Mouse (Mus musculus): ENCODE results near the gene Olfr1564. TPM values are rescaled to one million over a fixed set of nuclear protein-coding genes. Genes with fewer than 3 reads are reported as not detected.
A peak's percentile ranks its signal among the peaks of the same experiment; 100 is the strongest.
"Not testable (repeated sequence)": the region's sequence is repeated elsewhere in the genome, so short reads cannot be mapped to it uniquely, and the experiment has no call there.

Olfr1564 gene
- polyA plus RNA-seq (2016; fragmentation: Nextera tagmentation; extraction: Ambion mirVana): not detected in 2 replicates

GRCm38 (mm10) chr17:33221590-33221989, at the start of gene Olfr1564:
Gene Olfr1564, minus strand, starts transcription at chr17:33221690.
- 83% methylated on average over 2 of the region's 2 CpGs for WGBS
- H3K36me3 ChIP-seq: no peaks in the 10 kb centered on the region
- H3K27ac ChIP-seq: no peak within 1 kb of the TSS
- no peak within 1 kb of the TSS for H3K4me2 ChIP-seq (replicated peaks)
- H3K27me3 ChIP-seq (replicated peaks): no peaks in the 10 kb centered on the region
- H3K9ac ChIP-seq: no peak within 1 kb of the TSS
- no peak within 1 kb of the TSS for H3K4me3 ChIP-seq
- peaks cover 14% of the 10 kb centered on the region for H3K9me3 ChIP-seq
- ATAC-seq (ENCODE audit: low FRiP score, low read depth): no peak
- H3K4me1 ChIP-seq: no peaks in the 10 kb centered on the region

DNA sequence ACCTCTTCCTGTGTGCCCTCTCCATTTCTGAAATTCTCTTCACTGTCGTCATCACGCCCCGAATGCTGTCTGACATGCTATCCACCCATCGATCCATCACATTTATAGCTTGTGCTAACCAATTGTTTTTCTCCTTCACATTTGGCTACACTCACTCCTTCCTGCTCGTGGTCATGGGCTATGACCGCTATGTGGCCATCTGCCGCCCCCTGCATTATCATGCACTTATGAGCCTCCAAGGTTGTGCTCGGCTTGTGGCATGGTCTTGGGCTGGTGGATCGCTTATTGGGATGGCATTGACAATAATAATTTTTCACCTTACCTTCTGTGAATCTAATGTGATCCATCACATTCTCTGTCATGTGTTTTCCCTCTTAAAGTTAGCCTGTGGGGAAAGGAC, 47.4 kb upstream of the Olfr1564 start:
- Histone ChIP-seq H3K27me3 (replicated peaks) (no peaks in the 10 kb centered on the region), H3K27ac (no peak overlapping the region), H3K4me3 (no peak overlapping the region), H3K36me3 (no peaks in the 10 kb centered on the region), H3K4me2 (replicated peaks) (no peak overlapping the region), H3K9me3 (peaks cover 6% of the 10 kb centered on the region; the same call in 1 of the 2 replicates), H3K4me1 (no peaks in the 10 kb centered on the region), H3K9ac (no peak overlapping the region)
- 86% methylated on average over 9 of the region's 9 CpGs for WGBS
- no peak for ATAC-seq (ENCODE audit: low FRiP score, low read depth)

- no peaks in the 10 kb centered on the region for H3K9me3 ChIP-seq
- H3K4me2 ChIP-seq (replicated peaks): no peak within 1 kb of the TSS
- H3K27me3 ChIP-seq (replicated peaks): no peaks in the 10 kb centered on the region
- H3K36me3 ChIP-seq: no peaks in the 10 kb centered on the region
- no peak within 1 kb of the TSS for H3K9ac ChIP-seq
- no peak within 1 kb of the TSS for H3K4me3 ChIP-seq
- no peak for ATAC-seq (ENCODE audit: low FRiP score, low read depth)
- 81% methylated on average over 1 of the region's 1 CpGs for WGBS
- H3K27ac ChIP-seq: no peak within 1 kb of the TSS
- H3K4me1 ChIP-seq: no peaks in the 10 kb centered on the region
Observed at GRCm38 (mm10) chr17:33264376-33264775, 42.9 kb upstream of the Olfr1564 start, which contains the start of gene Olfr63. Gene Olfr63, plus strand, starts transcription at chr17:33264676.

DNA sequence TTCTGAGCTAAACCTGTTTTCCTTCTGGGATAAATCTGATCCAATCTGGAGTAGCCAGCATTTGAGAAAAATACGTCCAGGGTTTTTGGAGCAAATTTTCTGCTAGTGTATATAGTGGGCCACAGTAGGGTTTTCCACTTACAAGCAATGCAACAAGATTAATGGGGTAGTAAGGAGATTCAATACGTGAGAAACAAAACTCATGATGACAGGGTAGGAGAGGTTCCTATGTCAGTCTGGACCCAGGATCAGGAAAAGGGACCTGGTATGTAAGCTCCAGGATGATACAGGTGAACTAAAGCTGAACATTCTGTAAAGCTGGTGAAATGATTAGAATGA, 33.8 kb upstream of the Olfr1564 start:
- no CpG with 5 or more reads among the region's 2 CpGs for WGBS

GRCm38 (mm10) chr17:33254530-33255318, 33.2 kb upstream of the Olfr1564 start, which contains the start of gene Zfp955a:
Gene Zfp955a, minus strand, starts transcription at chr17:33255145.
- H3K9ac ChIP-seq; H3K4me1 ChIP-seq; H3K27me3 ChIP-seq (replicated peaks); H3K27ac ChIP-seq; H3K9me3 ChIP-seq; H3K4me3 ChIP-seq; H3K36me3 ChIP-seq: not testable (repeated sequence)
- WGBS: 25% methylated on average over 1 of the region's 34 CpGs
- ATAC-seq (ENCODE audit: low FRiP score, low read depth): peak; percentile 99
- peak within 1 kb of the TSS; percentile 32; the same call in 1 of the 2 replicates for H3K4me2 ChIP-seq (replicated peaks)

More for the DNA sequence above, 33.8 kb upstream of the Olfr1564 start:
- not testable (repeated sequence) for H3K4me2 ChIP-seq (replicated peaks); H3K27me3 ChIP-seq (replicated peaks); H3K9me3 ChIP-seq; H3K27ac ChIP-seq; H3K9ac ChIP-seq; H3K36me3 ChIP-seq; H3K4me3 ChIP-seq; H3K4me1 ChIP-seq
- peak; percentile 30; the same call in 1 of the 2 replicates for ATAC-seq (ENCODE audit: low FRiP score, low read depth)

- peaks cover 14% of the 10 kb centered on the region for H3K36me3 ChIP-seq
- not testable (repeated sequence) for ATAC-seq (ENCODE audit: low FRiP score, low read depth); H3K9ac ChIP-seq; H3K27ac ChIP-seq; H3K27me3 ChIP-seq (replicated peaks); H3K4me2 ChIP-seq (replicated peaks); H3K4me3 ChIP-seq; H3K4me1 ChIP-seq
- WGBS: 87% methylated on average over 1 of the region's 1 CpGs
- peaks cover 13% of the 10 kb centered on the region for H3K9me3 ChIP-seq
Observed at GRCm38 (mm10) chr17:33236646-33237045, 15.2 kb upstream of the Olfr1564 start.

- H3K36me3 ChIP-seq; H3K27ac ChIP-seq; H3K27me3 ChIP-seq (replicated peaks); H3K4me3 ChIP-seq; H3K4me1 ChIP-seq; H3K4me2 ChIP-seq (replicated peaks); H3K9me3 ChIP-seq; ATAC-seq (ENCODE audit: low FRiP score, low read depth); H3K9ac ChIP-seq: not testable (repeated sequence)
- WGBS: no CpG with 5 or more reads among the region's 2 CpGs
Observed at GRCm38 (mm10) chr17:33191002-33191401, 30.5 kb downstream of the Olfr1564 start, which contains the start of gene Olfr239. Gene Olfr239, plus strand, starts transcription at chr17:33191302.

- H3K4me1 ChIP-seq; H3K9ac ChIP-seq; H3K36me3 ChIP-seq; H3K4me2 ChIP-seq (replicated peaks); ATAC-seq (ENCODE audit: low FRiP score, low read depth); H3K27ac ChIP-seq; H3K27me3 ChIP-seq (replicated peaks); H3K4me3 ChIP-seq; H3K9me3 ChIP-seq: not testable (repeated sequence)
- 75% methylated on average over 1 of the region's 1 CpGs for WGBS
Observed at GRCm38 (mm10) chr17:33168147-33168546, 53.3 kb downstream of the Olfr1564 start, which contains the start of gene Olfr55. Gene Olfr55, plus strand, starts transcription at chr17:33168447.

Other genes with a start within 250 kb of the Olfr1564 start
- 16.9 and 19.4 TPM in 2 replicates for gene Zfp952, start 228.6 kb downstream of the Olfr1564 start, polyA plus RNA-seq (2016; fragmentation: Nextera tagmentation; extraction: Ambion mirVana)
- 21.6 and 22.8 TPM in 2 replicates for gene Zfp763, start 188.3 kb downstream of the Olfr1564 start, polyA plus RNA-seq (2016; fragmentation: Nextera tagmentation; extraction: Ambion mirVana)
- gene 4921501E09Rik, start 153.6 kb downstream of the Olfr1564 start, polyA plus RNA-seq (2016; fragmentation: Nextera tagmentation; extraction: Ambion mirVana): not detected in 2 replicates
- 13.5 and 16.5 TPM in 2 replicates for gene Zfp563, start 132.4 kb downstream of the Olfr1564 start, polyA plus RNA-seq (2016; fragmentation: Nextera tagmentation; extraction: Ambion mirVana)
- 0.19 TPM in 1 of 2 replicates, not detected in the other for gene Morc2b, start 82.0 kb downstream of the Olfr1564 start, polyA plus RNA-seq (2016; fragmentation: Nextera tagmentation; extraction: Ambion mirVana)
- not detected in 2 replicates for gene Olfr55, start 53.2 kb downstream of the Olfr1564 start, polyA plus RNA-seq (2016; fragmentation: Nextera tagmentation; extraction: Ambion mirVana)
- not detected in 2 replicates for gene Olfr239, start 30.4 kb downstream of the Olfr1564 start, polyA plus RNA-seq (2016; fragmentation: Nextera tagmentation; extraction: Ambion mirVana)
- gene Zfp955a, start 33.5 kb upstream of the Olfr1564 start, polyA plus RNA-seq (2016; fragmentation: Nextera tagmentation; extraction: Ambion mirVana): 17.7 and 21.3 TPM in 2 replicates
- 0.03 and 0.05 TPM in 2 replicates for gene Olfr63, start 43.0 kb upstream of the Olfr1564 start, polyA plus RNA-seq (2016; fragmentation: Nextera tagmentation; extraction: Ambion mirVana)
- gene Zfp955b, start 67.9 kb upstream of the Olfr1564 start, polyA plus RNA-seq (2016; fragmentation: Nextera tagmentation; extraction: Ambion mirVana): 12.7 and 14.7 TPM in 2 replicates
- gene Zfp81, start 137.2 kb upstream of the Olfr1564 start, polyA plus RNA-seq (2016; fragmentation: Nextera tagmentation; extraction: Ambion mirVana): 12.4 and 12.8 TPM in 2 replicates
- gene Zfp101, start 173.0 kb upstream of the Olfr1564 start, polyA plus RNA-seq (2016; fragmentation: Nextera tagmentation; extraction: Ambion mirVana): 18.8 and 19.6 TPM in 2 replicates
- gene Actl9, start 211.2 kb upstream of the Olfr1564 start, polyA plus RNA-seq (2016; fragmentation: Nextera tagmentation; extraction: Ambion mirVana): not detected in 2 replicates